Mouse (Mus musculus) erythroid progenitor cell, adult 5-6 weeks (primary cell): ENCODE measurements around the gene Fam98c. TPM values are rescaled to one million over a fixed set of nuclear protein-coding genes. Genes with fewer than 3 reads are reported as not detected.

Experiments used
- ATAC-seq: replicated peaks from 2 replicates; pipeline ENCODE4 v1.8.0; 2016; ENCODE audit warnings: moderate number of reproducible peaks, mild to moderate bottlenecking, moderate TSS enrichment, inconsistent platforms; ENCODE audit not compliant: poor library complexity, low FRiP score, severe bottlenecking
- total RNA-seq, 2 experiments: library from RNA; stranded (forward) in 1 of 2; stranded (reverse) in 1 of 2; fragments of 150-400 nt in 1 of 2; fragments of 186-747, 209-891 nt in 1 of 2; gene quantifications; 2 replicates each; pipeline versions ENCODE4 v1.2.3 to v1.2.4; 2015 to 2017; ENCODE audit warnings: low replicate concordance in 2 of 2

Gene Fam98c
- total RNA-seq, 2 experiments from 2014 or later: 2.7 to 6.3 TPM

- no peak for ATAC-seq
Measured at GRCm38 (mm10) chr7:29122821-29123220, 33.2 kb downstream of the Fam98c start.

- no peak for ATAC-seq
Measured at GRCm38 (mm10) chr7:29119526-29119925, 36.5 kb downstream of the Fam98c start.

- no peak for ATAC-seq
Measured at GRCm38 (mm10) chr7:29118142-29118851, 37.7 kb downstream of the Fam98c start.

- no peak for ATAC-seq
Measured at GRCm38 (mm10) chr7:29108992-29109955, 46.8 kb downstream of the Fam98c start.

Other genes with a start within 250 kb of the Fam98c start
- gene Actn4, start 193.9 kb downstream of the Fam98c start, total RNA-seq (2015; ENCODE audit: low replicate concordance): 170 and 189 TPM in 2 replicates
- gene Actn4, start 193.9 kb downstream of the Fam98c start, total RNA-seq (2017; ENCODE audit: low replicate concordance): 173 and 197 TPM in 2 replicates
- gene Eif3k, start 174.4 kb downstream of the Fam98c start, total RNA-seq (2015; ENCODE audit: low replicate concordance): 83.8 and 161 TPM in 2 replicates
- 81.5 and 115 TPM in 2 replicates for gene Eif3k, start 174.4 kb downstream of the Fam98c start, total RNA-seq (2017; ENCODE audit: low replicate concordance)
- 13.0 and 23.1 TPM in 2 replicates for gene Map4k1, start 174.2 kb downstream of the Fam98c start, total RNA-seq (2015; ENCODE audit: low replicate concordance)
- 7.3 and 7.9 TPM in 2 replicates for gene Map4k1, start 174.2 kb downstream of the Fam98c start, total RNA-seq (2017; ENCODE audit: low replicate concordance)
- under 0.01 TPM in 1 of 2 replicates, not detected in the other for gene Ryr1, start 31.1 kb downstream of the Fam98c start, total RNA-seq (2015; ENCODE audit: low replicate concordance)
- gene Ryr1, start 31.1 kb downstream of the Fam98c start, total RNA-seq (2017; ENCODE audit: low replicate concordance): not detected in 2 replicates
- 3.4 and 7.2 TPM in 2 replicates for gene Rasgrp4, start 21.4 kb downstream of the Fam98c start, total RNA-seq (2015; ENCODE audit: low replicate concordance)
- gene Rasgrp4, start 21.4 kb downstream of the Fam98c start, total RNA-seq (2017; ENCODE audit: low replicate concordance): 1.9 and 3.5 TPM in 2 replicates
- not detected in 2 replicates for gene Ggn, start 14.0 kb upstream of the Fam98c start, total RNA-seq (2015; ENCODE audit: low replicate concordance)
- gene Ggn, start 14.0 kb upstream of the Fam98c start, total RNA-seq (2017; ENCODE audit: low replicate concordance): not detected in 2 replicates
- gene Spred3, start 14.2 kb upstream of the Fam98c start, total RNA-seq (2015; ENCODE audit: low replicate concordance): 0.72 and 3.4 TPM in 2 replicates
- 1.3 and 3.0 TPM in 2 replicates for gene Spred3, start 14.2 kb upstream of the Fam98c start, total RNA-seq (2017; ENCODE audit: low replicate concordance)
- 85.4 and 103 TPM in 2 replicates for gene Psmd8, start 24.5 kb upstream of the Fam98c start, total RNA-seq (2015; ENCODE audit: low replicate concordance)
- gene Psmd8, start 24.5 kb upstream of the Fam98c start, total RNA-seq (2017; ENCODE audit: low replicate concordance): 66.3 and 68.3 TPM in 2 replicates
- gene Catsperg1, start 57.8 kb upstream of the Fam98c start, total RNA-seq (2015; ENCODE audit: low replicate concordance): not detected in 2 replicates
- not detected in 2 replicates for gene Catsperg1, start 57.8 kb upstream of the Fam98c start, total RNA-seq (2017; ENCODE audit: low replicate concordance)
- 1.1 and 4.2 TPM in 2 replicates for gene Kcnk6, start 76.3 kb upstream of the Fam98c start, total RNA-seq (2015; ENCODE audit: low replicate concordance)
- 3.0 and 9.5 TPM in 2 replicates for gene Kcnk6, start 76.3 kb upstream of the Fam98c start, total RNA-seq (2017; ENCODE audit: low replicate concordance)
- gene Yif1b, start 82.1 kb upstream of the Fam98c start, total RNA-seq (2015; ENCODE audit: low replicate concordance): 8.0 and 14.8 TPM in 2 replicates
- 5.6 and 6.9 TPM in 2 replicates for gene Yif1b, start 82.1 kb upstream of the Fam98c start, total RNA-seq (2017; ENCODE audit: low replicate concordance)
- not detected in 2 replicates for gene 2200002D01Rik, start 92.2 kb upstream of the Fam98c start, total RNA-seq (2015; ENCODE audit: low replicate concordance)
- not detected in 2 replicates for gene 2200002D01Rik, start 92.2 kb upstream of the Fam98c start, total RNA-seq (2017; ENCODE audit: low replicate concordance)
- gene Spint2, start 125.7 kb upstream of the Fam98c start, total RNA-seq (2015; ENCODE audit: low replicate concordance): 4.2 and 7.9 TPM in 2 replicates
- gene Spint2, start 125.7 kb upstream of the Fam98c start, total RNA-seq (2017; ENCODE audit: low replicate concordance): 3.0 TPM in 1 of 2 replicates, not detected in the other
- gene Ppp1r14a, start 133.1 kb upstream of the Fam98c start, total RNA-seq (2015; ENCODE audit: low replicate concordance): not detected in 2 replicates
- not detected in 2 replicates for gene Ppp1r14a, start 133.1 kb upstream of the Fam98c start, total RNA-seq (2017; ENCODE audit: low replicate concordance)
- gene Dpf1, start 147.7 kb upstream of the Fam98c start, total RNA-seq (2015; ENCODE audit: low replicate concordance): not detected in 2 replicates
- not detected in 2 replicates for gene Dpf1, start 147.7 kb upstream of the Fam98c start, total RNA-seq (2017; ENCODE audit: low replicate concordance)